Mouse (Mus musculus) lung, adult 2 months (tissue): ENCODE measurements around the gene Mrpl23. TPM values are rescaled to one million over a fixed set of nuclear protein-coding genes. Genes with fewer than 3 reads are reported as not detected.

ENCODE experiments used
- DNase-seq: peaks from one replicate; pipeline ENCODE4 v3.0.0; 2022
- H3K4me1 ChIP-seq: fragments of 200-500 bp; 2 replicates; pipeline ENCODE4 v1.6.1; 2011; ENCODE audit warnings: low read length; ENCODE audit not compliant: control insufficient read depth, insufficient read depth
- H3K4me3 ChIP-seq: fragments of 200-500 bp; replicated peaks from 2 replicates; pipeline ENCODE3; 2011; ENCODE audit warnings: low read depth, mild to moderate bottlenecking, control low read depth, low read length; ENCODE audit errors: extremely low read depth
- CTCF ChIP-seq: fragments of 200-500 bp; IDR thresholded peaks from 2 replicates; pipeline ENCODE4 v1.5.1; 2011; ENCODE audit warnings: mild to moderate bottlenecking, low read length, control low read depth; ENCODE audit not compliant: insufficient read depth
- POLR2A ChIP-seq: fragments of 200-500 bp; IDR thresholded peaks from 2 replicates; pipeline ENCODE4 v1.6.1; 2011; ENCODE audit warnings: low read depth, mild to moderate bottlenecking, control low read depth, low read length, borderline replicate concordance; ENCODE audit errors: extremely low read depth
- WGBS: fragments of 180-500 bp; shearing (Covaris S2); methylation state at CpG from one replicate; pipeline ENCODE4 v1.1.7; 2018; 5-methylcytosine and 5-hydroxymethylcytosine counted together
- polyA plus RNA-seq: library from polyadenylated mRNA; depleted of rRNA; stranded (reverse); fragments of >200 nt; gene quantifications from 2 replicates; pipeline ENCODE4 v1.2.3, GENCODE M21; 2012

The Mrpl23 gene
- polyA plus RNA-seq, 1 experiment = 10.3 TPM

DNA sequence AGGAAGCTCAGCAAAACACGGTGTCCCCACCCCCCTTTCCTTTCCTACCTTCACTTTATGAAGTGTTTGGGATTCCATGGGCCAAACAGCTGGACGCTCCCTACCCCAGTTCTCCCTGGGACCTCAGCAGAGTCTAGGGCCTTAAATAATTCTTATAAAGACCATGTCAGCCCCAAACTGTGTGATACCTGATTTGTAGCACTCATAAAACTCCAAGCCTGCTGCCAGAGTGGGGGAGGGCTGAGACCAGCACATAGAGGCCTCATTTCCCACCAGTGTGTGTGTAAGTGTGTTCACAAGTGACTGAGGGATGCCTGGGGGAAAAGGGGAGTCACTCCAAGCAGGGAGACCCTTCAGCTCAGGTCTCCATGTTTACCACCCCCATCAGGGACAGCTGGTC, 15.4 kb downstream of the Mrpl23 start:
- no peak for DNase-seq
- TF ChIP-seq POLR2A (no peak), CTCF (no peak)
- WGBS = 46% methylated on average over 2 of the region's 2 CpGs
- no peaks in the 10 kb centered on the region for H3K4me1 ChIP-seq
- H3K4me3 ChIP-seq = no peak overlapping the region

- no peak for TF ChIP-seq POLR2A
- TF ChIP-seq CTCF = no peak
- DNase-seq = no peak
- Histone ChIP-seq H3K4me1 (no peaks in the 10 kb centered on the region), H3K4me3 (no peak overlapping the region)
- 81% methylated on average over 6 of the region's 6 CpGs for WGBS
These were observed 16.2 kb downstream of the Mrpl23 start for GRCm38 (mm10) chr7:142548706-142549105.

GRCm38 (mm10) chr7:142549941-142550763, 17.7 kb downstream of the Mrpl23 start:
- H3K4me1 ChIP-seq = no peaks in the 10 kb centered on the region
- no peak overlapping the region for H3K4me3 ChIP-seq
- DNase-seq = no peak
- no peak for TF ChIP-seq POLR2A
- TF ChIP-seq CTCF = no peak
- WGBS = 69% methylated on average over 10 of the region's 10 CpGs

DNA sequence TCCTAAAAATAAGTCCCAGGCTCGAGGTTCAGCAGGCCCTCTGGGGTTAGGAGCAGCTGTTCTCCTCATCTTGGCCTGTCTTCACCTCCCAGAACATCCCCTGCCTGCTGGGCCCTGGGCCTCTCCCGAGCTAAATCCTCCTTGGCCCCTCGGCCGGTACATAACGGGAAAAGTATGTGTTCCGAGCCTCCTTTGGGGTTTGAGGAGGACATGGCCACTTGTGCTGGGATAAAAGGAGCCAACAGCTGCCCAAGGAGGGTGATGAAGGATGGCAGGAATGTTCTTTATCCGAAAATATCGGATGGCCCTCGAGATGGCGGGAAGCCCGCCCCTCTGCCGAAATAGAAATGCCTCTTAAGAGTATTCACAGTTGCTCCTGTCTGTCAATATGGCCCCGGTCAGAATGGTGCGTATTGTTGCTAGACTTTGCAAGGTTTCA, 18.5 kb downstream of the Mrpl23 start:
- DNase-seq = no peak
- TF ChIP-seq POLR2A (no peak), CTCF (no peak)
- H3K4me3 ChIP-seq = no peak overlapping the region
- no peaks in the 10 kb centered on the region for H3K4me1 ChIP-seq
- WGBS = 72% methylated on average over 14 of the region's 14 CpGs

GRCm38 (mm10) chr7:142551691-142552090, 19.2 kb downstream of the Mrpl23 start:
- WGBS = 89% methylated on average over 5 of the region's 5 CpGs
- no peak for DNase-seq
- H3K4me3 ChIP-seq = no peak overlapping the region
- H3K4me1 ChIP-seq = no peaks in the 10 kb centered on the region
- TF ChIP-seq POLR2A (no peak), CTCF (no peak)

GRCm38 (mm10) chr7:142552591-142553416, 20.3 kb downstream of the Mrpl23 start:
- TF ChIP-seq POLR2A (no peak), CTCF (no peak)
- Histone ChIP-seq H3K4me1 (no peaks in the 10 kb centered on the region), H3K4me3 (no peak overlapping the region)
- WGBS = 64% methylated on average over 13 of the region's 13 CpGs
- no peak for DNase-seq

DNA sequence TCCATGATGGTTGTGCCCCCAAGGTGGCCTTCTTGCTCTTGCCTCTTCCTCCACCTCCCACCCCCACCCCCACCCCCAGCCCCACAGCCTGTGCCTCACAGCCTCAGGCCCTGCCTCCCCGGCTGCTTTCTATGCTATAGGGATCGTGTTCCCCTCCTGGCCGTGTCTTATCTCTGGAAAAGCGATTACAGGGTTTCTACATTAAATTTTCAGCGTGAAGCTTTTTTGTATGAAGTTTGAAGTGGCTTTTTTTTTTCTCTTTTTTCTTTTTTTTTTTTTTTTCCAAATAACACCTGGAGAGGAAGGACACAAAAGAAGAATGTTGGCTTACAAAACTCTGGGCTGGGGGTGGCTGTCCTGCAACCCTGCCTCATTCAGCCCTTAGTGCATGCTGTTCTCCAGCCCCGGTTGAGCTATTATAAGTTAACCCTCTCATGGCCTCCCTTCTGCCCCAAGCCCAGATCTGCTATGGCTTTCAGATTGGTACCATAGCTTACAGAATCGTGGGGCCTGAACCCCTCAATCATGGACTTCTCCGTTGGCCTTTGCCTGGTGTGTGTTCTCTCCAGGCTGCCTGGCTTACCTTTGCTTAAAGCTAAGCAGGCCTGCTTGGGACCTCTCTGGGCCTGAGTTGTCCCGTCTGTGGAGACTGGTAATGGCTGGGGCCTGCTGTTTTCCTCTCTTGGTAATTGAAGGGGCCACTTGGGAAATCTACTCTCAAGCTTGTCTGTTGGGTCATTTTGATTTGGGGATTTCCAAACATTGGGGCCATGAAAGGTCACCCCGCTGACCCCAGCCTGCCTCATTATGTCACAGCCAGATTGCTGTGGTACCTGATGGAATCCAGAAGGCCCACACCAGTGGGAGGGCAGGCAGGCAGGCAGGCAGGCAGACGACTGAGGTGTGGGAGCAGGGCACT, 21.2 kb downstream of the Mrpl23 start:
- TF ChIP-seq POLR2A = no peak
- TF ChIP-seq CTCF = no peak
- DNase-seq = no peak
- 59% methylated on average over 11 of the region's 11 CpGs for WGBS
- Histone ChIP-seq H3K4me1 (no peaks in the 10 kb centered on the region), H3K4me3 (no peak overlapping the region)

- WGBS = 19% methylated on average over 1 of the region's 1 CpGs
- no peak for TF ChIP-seq CTCF
- no peak for TF ChIP-seq POLR2A
- no peaks in the 10 kb centered on the region for H3K4me1 ChIP-seq
- H3K4me3 ChIP-seq = no peak overlapping the region
- DNase-seq = no peak
These were observed 22.1 kb downstream of the Mrpl23 start for GRCm38 (mm10) chr7:142554625-142555024.

- no peaks in the 10 kb centered on the region for H3K4me1 ChIP-seq
- WGBS = 80% methylated on average over 8 of the region's 8 CpGs
- TF ChIP-seq CTCF (no peak), POLR2A (no peak)
- DNase-seq = no peak
- no peak overlapping the region for H3K4me3 ChIP-seq
These were observed 23.0 kb downstream of the Mrpl23 start for GRCm38 (mm10) chr7:142555366-142556088.
